Mouse (Mus musculus): ENCODE data around the gene Chd5.

DNA sequence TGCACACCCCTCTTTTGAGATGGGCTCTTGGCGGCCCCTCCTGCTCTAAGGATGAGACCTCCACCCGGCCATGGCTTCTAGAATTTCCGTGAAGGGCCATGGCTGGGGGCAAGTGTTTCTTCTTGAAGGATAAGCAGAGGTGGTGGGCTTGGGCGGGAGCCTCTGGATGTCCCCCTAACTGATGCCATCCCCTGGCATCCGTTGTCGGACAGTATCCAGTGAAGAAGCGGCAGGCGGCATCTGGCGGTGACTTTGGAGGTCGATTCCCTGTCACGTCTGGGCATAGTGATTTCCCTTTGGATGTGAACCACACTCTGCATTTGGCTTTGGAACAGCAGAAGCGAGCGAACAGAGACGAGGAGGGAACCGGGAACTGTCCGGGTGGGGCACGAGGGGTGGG is 54.2 kb downstream of the Chd5 start:
- TF ChIP-seq CTCF (IDR thresholded peaks at IDR 0.05; ENCODE audit: control insufficient read depth, insufficient read depth, low read length) (no peak), POLR2A (IDR thresholded peaks at IDR 0.05; ENCODE audit: borderline replicate concordance, control insufficient read depth, low read depth, low read length) (no peak)

Measured in bone marrow, adult 2 months (tissue).